Mouse (Mus musculus) erythroblast, embryonic 14.5 days (primary cell): Measurements from ENCODE around the gene Plxnc1. TPM values are rescaled to one million over a fixed set of nuclear protein-coding genes. Genes with fewer than 3 reads are reported as not detected.

Experiments
- H3K27me3 ChIP-seq: 2 replicates; pipeline ENCODE4 v1.6.1; 2012; ENCODE audit warnings: inconsistent platforms; ENCODE audit not compliant: control insufficient read depth
- H3K36me3 ChIP-seq: 2 replicates; pipeline ENCODE4 v1.6.1; 2012; ENCODE audit warnings: mild to moderate bottlenecking, inconsistent platforms; ENCODE audit not compliant: control insufficient read depth
- H3K4me1 ChIP-seq: 2 replicates; pipeline ENCODE4 v1.6.1; 2012; ENCODE audit warnings: inconsistent platforms; ENCODE audit not compliant: control insufficient read depth
- H3K4me3 ChIP-seq: replicated peaks from 2 replicates; pipeline ENCODE3; 2012; ENCODE audit warnings: moderate library complexity, mild to moderate bottlenecking, inconsistent platforms
- H3K9me3 ChIP-seq: 2 replicates; pipeline ENCODE4 v1.6.1; 2012; ENCODE audit warnings: low read length, inconsistent platforms, mixed read lengths; ENCODE audit not compliant: control insufficient read depth
- GATA1 ChIP-seq: IDR thresholded peaks from 2 replicates; pipeline ENCODE4 v1.6.1; 2012; ENCODE audit warnings: low read length, inconsistent platforms, mixed read lengths
- TAL1 ChIP-seq: IDR thresholded peaks from 3 replicates; pipeline ENCODE4 v1.6.1; 2012; ENCODE audit warnings: low read length, inconsistent platforms, mixed read lengths
- polyA plus RNA-seq: library from polyadenylated mRNA; stranded (reverse); fragments of >175 nt; gene quantifications from 2 replicates; pipeline ENCODE4 v1.2.3, GENCODE M21; 2012

The Plxnc1 gene
- polyA plus RNA-seq, 1 experiment = 0.05 TPM

- no peaks in the 10 kb centered on the region for H3K27me3 ChIP-seq
- H3K4me3 ChIP-seq = no peak overlapping the region
- H3K4me1 ChIP-seq = peaks cover 9% of the 10 kb centered on the region
- H3K36me3 ChIP-seq = no peaks in the 10 kb centered on the region
- no peaks in the 10 kb centered on the region; the same call in 1 of the 2 replicates for H3K9me3 ChIP-seq
- no peak for TF ChIP-seq TAL1
- TF ChIP-seq GATA1 = no peak
Measured at GRCm38 (mm10) chr10:94958311-94958710, 13.7 kb upstream of the Plxnc1 start.

- Histone ChIP-seq H3K9me3 (no peaks in the 10 kb centered on the region; the same call in 1 of the 2 replicates), H3K27me3 (no peaks in the 10 kb centered on the region), H3K4me1 (peaks cover 9% of the 10 kb centered on the region), H3K36me3 (no peaks in the 10 kb centered on the region), H3K4me3 (no peak overlapping the region)
- TF ChIP-seq GATA1 (no peak), TAL1 (no peak)
Measured at GRCm38 (mm10) chr10:94957705-94958104, 13.1 kb upstream of the Plxnc1 start.

GRCm38 (mm10) chr10:94947915-94948675 is 3.5 kb upstream of the Plxnc1 start:
- no peak overlapping the region for H3K4me3 ChIP-seq

DNA sequence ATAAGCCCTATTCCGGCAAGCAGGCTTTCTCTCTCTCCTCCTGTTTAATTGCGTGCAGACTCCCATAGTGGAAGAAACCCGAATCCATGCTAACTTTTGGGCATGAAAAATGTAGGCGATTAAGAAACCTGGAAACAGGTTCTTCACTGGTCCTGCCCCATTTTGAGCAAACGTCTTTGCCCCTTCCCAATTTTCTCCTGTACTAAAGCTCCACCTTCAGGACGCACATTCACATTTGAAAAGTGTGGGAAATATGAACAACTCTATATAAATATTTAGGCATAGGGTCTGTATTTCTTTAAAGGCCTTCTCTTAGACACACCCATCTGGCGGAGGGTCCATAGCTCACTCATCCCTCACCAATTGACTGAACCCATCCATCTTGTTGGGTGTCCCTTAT is 2.8 kb upstream of the Plxnc1 start:
- no peak overlapping the region for H3K4me3 ChIP-seq
- TF ChIP-seq GATA1 = no peak
- no peak for TF ChIP-seq TAL1
- H3K4me1 ChIP-seq = peaks cover 39% of the 10 kb centered on the region
- peaks cover 54% of the 10 kb centered on the region for H3K27me3 ChIP-seq
- H3K36me3 ChIP-seq = no peaks in the 10 kb centered on the region
- H3K9me3 ChIP-seq = peaks cover 8% of the 10 kb centered on the region; the same call in 1 of the 2 replicates

More at GRCm38 (mm10) chr10:94947915-94948675, 3.5 kb upstream of the Plxnc1 start:
- peaks cover 32% of the 10 kb centered on the region for H3K4me1 ChIP-seq
- H3K9me3 ChIP-seq = peaks cover 8% of the 10 kb centered on the region; the same call in 1 of the 2 replicates
- no peaks in the 10 kb centered on the region for H3K36me3 ChIP-seq
- H3K27me3 ChIP-seq = peaks cover 47% of the 10 kb centered on the region
- TF ChIP-seq TAL1 (no peak), GATA1 (no peak)

DNA sequence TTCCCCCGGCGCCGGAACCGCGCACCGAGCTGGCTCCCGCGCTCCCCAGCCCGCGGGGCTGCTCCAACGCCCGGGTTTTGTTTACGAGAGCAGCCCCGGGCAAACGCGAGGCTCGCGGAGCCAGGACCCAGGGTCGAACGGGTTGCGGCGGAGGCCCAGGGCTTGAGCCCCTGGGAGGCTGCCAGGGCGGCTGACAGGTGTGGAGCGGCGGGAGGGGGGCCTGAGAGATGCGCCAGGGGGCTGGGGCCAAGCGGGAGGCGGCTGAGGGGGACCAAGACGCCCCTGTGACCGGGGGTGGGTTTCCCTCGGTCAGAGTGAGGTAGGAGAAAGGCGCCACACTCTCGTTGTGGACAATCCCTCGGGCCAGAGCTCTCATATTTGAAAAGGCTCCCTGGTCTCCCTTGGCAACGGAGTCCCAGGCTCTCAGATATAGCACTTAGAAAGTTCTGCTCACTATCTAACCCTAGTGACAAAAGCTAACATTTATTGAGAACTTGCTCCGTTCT is 624 bp upstream of the Plxnc1 start:
- peak overlapping the region; percentile 66 for H3K4me3 ChIP-seq
- H3K9me3 ChIP-seq = peaks cover 8% of the 10 kb centered on the region; the same call in 1 of the 2 replicates
- peaks cover 48% of the 10 kb centered on the region for H3K4me1 ChIP-seq
- TF ChIP-seq TAL1 (no peak), GATA1 (no peak)
- no peaks in the 10 kb centered on the region for H3K36me3 ChIP-seq
- H3K27me3 ChIP-seq = peaks cover 75% of the 10 kb centered on the region

DNA sequence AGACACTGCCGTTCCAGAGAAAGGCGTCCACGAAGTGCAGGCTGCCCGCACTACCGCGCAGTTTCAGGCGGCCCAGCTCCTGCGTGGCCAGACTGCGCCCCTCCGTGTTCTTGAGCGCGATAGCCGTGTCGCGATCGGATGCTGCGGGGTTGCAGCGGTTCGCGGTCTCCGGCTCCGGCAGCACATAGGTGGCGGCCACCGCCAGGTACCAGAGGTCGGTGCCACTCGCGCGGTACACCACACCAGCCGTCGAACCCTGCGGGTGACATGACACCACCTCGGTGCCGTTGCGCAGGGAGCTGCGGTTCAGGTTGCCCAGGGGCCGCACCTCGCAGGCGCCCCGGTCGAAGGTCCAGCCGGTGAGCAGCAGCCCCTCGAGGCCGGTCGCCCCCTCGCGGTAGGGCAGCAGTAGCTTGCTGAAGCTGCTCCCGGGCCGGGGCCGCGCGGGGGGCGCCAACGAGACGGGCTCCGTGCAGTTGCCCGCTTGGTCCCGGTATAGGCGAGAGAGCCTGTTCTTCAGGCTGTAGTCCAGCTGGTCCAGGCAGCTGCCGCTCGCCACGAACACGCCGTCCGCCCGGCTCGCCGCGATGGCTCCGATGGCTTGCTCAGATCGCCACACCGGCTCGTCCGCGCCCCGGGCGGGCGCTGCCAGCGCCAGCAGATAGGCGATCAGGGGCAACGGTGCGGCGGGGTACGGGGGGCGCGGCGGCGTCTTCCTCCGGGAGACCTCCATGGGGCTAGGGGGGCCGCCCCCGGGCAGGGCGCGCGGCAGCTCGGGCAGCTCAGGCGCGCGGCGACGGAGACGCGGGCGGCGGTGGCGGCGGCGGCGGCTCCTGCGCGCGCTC is 567 bp downstream of the Plxnc1 start:
- H3K27me3 ChIP-seq = peaks cover 77% of the 10 kb centered on the region
- peaks cover 8% of the 10 kb centered on the region; the same call in 1 of the 2 replicates for H3K9me3 ChIP-seq
- H3K4me3 ChIP-seq = peak overlapping the region; percentile 66
- TF ChIP-seq TAL1 = no peak
- no peak for TF ChIP-seq GATA1
- H3K36me3 ChIP-seq = no peaks in the 10 kb centered on the region
- peaks cover 55% of the 10 kb centered on the region for H3K4me1 ChIP-seq

DNA sequence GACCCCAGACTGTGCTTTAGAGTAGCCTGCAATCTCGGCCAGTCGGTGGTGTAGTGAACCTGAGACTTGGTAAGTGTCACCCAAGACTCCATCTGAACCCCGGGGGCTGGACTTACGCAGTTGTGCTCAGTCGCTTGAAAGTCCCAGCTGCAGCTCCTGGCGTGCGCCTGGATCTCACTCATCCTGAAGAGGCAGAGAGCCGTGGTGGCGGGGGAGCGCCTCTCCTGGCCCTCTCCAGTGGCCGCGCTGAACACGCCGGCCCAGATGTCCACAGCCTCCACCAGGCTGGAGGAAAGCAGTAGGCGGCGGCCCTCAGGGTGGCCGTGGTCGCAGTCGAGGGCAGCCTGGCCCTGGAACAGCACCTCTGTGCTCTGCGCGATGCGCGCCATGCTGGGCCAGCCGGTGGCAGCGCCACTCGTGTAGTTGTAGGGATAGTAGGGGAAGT is 1.2 kb downstream of the Plxnc1 start:
- peaks cover 61% of the 10 kb centered on the region for H3K4me1 ChIP-seq
- peaks cover 8% of the 10 kb centered on the region; the same call in 1 of the 2 replicates for H3K9me3 ChIP-seq
- no peaks in the 10 kb centered on the region for H3K36me3 ChIP-seq
- peak overlapping the region; percentile 66 for H3K4me3 ChIP-seq
- no peak for TF ChIP-seq TAL1
- no peak for TF ChIP-seq GATA1
- H3K27me3 ChIP-seq = peaks cover 77% of the 10 kb centered on the region

GRCm38 (mm10) chr10:94942449-94943041 is 2.1 kb downstream of the Plxnc1 start:
- peaks cover 8% of the 10 kb centered on the region; the same call in 1 of the 2 replicates for H3K9me3 ChIP-seq
- H3K27me3 ChIP-seq = peaks cover 74% of the 10 kb centered on the region
- no peaks in the 10 kb centered on the region for H3K36me3 ChIP-seq
- TF ChIP-seq TAL1 (no peak), GATA1 (peak; percentile 54)
- peaks cover 68% of the 10 kb centered on the region for H3K4me1 ChIP-seq
- peak overlapping the region; percentile 66 for H3K4me3 ChIP-seq

DNA sequence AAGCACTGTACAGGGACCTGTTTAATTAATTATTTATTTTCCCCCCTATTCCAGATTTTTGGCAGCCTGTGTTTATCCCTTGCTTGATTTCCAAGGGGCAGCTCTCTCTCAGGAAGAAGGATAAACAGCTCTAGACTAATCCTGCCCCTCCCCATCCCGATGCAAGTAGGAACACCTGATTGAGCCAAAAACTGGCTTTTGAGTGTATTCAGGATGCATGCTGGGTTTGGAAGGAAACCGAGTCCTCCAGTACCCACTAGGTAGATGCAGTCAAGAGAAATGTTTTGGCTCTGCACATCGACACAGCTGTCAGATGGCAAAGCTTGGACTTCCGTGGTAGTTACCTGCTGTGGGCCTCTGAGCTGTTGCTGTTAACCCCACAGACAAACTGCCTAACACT is 3.1 kb downstream of the Plxnc1 start:
- no peaks in the 10 kb centered on the region for H3K36me3 ChIP-seq
- H3K4me1 ChIP-seq = peaks cover 71% of the 10 kb centered on the region
- H3K9me3 ChIP-seq = peaks cover 8% of the 10 kb centered on the region; the same call in 1 of the 2 replicates
- TF ChIP-seq TAL1 = no peak
- TF ChIP-seq GATA1 = no peak
- H3K4me3 ChIP-seq = no peak overlapping the region
- peaks cover 65% of the 10 kb centered on the region for H3K27me3 ChIP-seq
